Mouse (Mus musculus) cerebellum, adult 9-10 months (tissue): Measurements from ENCODE around the gene Cux1.
A peak's percentile ranks its signal among the peaks of the same experiment; 100 is the strongest.

Experiments
- DNase-seq: peaks from one replicate; pipeline ENCODE4 v3.0.0; 2022

The Cux1 gene

DNA sequence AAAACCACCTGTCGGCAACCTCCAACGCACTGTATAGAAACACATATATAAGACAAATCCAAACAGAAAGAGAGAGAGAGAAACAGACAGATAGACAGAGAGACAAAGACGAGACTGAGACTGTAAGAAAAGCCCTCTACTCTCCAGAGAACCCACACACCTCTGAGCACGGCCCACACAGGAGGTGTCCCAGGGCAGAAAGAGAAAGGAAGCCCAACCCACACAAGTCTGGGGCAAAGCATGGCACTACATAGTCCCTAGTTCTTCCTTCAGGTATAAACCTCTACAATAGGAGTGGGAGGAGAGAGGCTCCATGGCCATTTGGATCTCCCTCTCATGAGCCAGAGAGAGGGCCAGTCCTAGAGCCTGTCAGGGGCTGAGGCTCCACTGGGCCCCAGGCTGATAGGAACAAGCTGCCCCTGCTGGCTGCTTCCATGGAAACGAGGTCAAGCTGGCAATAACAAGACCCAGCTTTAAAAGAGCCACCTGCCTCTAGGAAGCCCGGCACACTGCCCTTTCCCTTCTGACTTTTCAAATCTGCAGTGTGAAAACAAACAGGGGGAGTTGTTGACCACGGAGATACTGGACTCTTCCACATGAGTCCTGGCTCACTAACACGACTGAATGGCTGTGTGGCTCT lies 99.8 kb downstream of the Cux1 start:
- DNase-seq: peak; percentile 89

DNA sequence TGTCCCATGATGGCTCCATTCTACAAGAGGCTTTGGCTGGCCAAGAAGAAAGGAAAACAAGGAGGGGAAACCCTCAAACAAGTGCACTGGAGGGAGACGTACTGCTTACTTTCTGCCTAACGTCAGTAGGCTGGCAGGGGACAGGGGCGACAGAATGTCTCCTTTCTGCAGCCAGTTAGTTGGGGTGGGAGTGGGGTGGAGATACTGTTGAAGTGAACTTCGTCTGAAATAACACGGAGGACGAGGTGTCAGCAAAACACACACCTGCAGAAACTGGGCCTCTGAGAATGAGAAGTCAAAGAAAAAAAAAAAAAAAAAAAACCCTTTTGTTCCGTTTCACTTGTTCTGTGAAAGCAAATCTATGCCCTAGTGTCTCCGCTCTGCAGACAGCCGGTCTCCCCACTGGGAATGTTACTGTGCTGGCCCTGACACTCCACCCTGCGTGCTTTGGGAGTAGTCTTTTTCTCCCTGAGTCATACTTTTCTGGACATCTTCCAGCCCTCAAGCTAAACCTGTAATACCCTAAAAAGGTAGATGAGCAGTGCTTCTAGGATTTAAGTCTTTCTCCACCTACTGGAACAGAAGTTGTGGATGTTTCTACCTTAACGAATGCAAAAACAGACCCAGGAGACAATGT lies 101.4 kb downstream of the Cux1 start:
- DNase-seq: peak; percentile 66

DNA sequence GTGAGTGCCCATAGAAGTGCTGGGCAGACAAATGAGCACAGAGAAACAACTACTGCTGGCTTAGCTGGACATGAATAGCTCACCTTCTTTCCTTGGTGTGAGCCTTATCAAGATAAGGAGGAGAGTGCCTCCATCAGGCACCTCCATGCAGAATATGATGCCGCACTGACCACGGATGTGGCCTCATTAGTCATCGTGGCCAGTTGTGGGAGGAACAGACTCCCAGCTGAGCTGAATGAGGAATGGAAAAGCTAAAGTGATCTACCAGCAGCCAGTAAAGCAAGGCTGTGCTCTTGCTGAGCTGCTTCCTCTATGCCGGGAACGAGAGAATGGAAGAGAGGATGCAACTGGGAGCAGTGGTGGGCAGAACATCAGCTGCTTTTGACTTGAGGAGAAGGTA lies 101.9 kb downstream of the Cux1 start:
- DNase-seq: peak; percentile 43

DNA sequence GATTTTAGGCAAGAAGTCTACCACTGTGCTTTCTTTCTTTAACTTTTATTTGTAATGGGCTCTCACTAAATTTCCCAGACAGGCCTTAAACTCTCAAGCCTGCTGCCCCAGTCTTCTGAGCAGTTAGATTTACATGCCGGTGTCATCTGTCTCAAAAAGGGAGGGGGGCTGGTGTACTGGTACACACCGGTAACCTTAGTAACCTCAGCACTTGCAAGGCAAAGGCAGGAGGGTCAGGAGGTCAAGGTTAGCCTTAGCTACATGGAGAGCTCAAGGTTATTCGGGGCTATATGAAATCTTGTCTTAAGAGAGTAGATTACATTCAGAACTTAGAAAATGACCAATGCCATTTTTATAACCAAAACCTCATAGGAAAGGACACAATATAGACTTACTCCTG lies 102.4 kb downstream of the Cux1 start:
- DNase-seq: no peak

DNA sequence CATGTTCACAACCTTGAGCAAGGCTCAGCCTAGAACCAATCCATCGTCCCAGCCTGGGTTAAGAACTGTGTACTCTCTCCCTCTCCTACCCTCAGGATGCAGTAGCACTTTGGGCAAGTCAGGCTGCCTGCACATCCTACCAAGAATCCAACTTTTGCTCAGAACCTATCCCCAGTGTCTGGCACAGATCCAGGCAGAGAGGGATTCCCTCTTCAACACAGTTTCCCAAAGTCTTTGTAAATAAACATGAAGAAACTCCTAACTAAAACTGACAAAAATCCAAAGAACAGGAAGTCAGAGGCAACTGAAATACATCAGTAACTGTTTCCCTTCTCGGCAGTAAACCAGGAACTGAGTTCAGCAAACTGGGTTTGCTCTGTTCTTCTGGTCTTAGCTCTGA lies 103.2 kb downstream of the Cux1 start:
- peak; percentile 43 for DNase-seq

DNA sequence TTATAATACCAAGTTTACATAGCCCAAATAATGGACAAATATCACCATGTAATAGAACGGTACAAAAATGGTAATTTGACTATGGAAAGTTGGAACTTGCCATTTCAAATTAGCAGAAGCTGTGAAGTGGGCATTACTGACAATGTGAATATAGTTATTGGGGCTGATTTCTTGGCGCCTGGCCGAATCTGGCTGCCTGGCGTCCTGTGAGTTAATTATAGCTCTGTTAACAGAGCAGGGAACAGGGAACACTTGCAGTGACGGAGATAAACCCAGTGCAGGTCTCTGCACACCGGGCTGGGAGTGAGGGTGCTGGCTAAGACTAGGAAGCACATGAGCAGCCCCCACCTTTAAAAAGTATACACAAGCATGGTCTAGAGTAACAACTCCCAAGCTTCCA lies 104.7 kb downstream of the Cux1 start:
- DNase-seq: peak; percentile 73

DNA sequence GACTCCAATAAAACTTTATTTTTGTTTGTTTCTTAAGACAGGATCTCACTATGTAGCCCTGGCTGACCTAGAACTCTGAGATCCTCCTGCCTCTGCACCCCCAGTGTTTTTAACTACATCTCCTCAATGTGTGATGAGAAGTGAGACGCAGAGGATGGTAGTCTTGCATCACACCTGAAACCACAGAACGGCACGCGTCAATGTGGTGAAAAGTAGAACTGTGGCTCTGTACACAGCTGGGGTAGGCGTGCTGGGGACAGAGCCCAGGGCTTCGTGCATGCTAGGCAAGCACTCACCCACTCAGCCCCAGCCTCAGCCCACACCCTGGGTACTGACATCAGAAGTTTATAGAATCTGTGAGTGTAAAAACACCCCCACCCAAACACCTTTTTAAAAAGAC lies 107.4 kb downstream of the Cux1 start:
- DNase-seq: no peak

DNA sequence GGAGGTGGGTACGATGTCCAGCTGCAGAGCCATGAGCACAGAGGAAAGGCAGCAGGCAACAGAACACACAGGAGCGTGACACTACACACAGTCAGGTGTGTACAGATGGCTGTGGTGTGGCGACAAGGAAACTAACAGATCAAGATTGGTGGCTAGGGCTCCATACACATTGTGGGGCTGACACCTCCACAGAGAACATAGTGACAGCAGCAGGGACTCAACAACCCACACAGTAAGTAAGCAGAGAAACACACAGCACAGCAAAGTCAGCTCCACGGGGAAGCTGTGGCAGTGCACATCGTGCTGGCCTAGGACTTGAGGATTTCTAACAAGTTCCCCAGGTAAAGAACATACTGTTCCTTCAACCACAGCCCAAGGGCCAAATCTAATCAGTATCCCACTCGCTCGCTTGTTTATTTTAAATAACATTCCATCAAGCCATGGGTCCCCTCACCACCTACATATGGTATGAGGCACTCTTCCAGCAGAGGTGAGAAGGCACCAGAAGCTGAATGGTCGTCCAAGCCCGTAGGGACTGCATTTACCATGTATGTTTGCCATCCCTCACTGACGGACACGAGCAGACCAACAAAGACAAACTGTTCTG lies 108.3 kb downstream of the Cux1 start:
- no peak for DNase-seq

DNA sequence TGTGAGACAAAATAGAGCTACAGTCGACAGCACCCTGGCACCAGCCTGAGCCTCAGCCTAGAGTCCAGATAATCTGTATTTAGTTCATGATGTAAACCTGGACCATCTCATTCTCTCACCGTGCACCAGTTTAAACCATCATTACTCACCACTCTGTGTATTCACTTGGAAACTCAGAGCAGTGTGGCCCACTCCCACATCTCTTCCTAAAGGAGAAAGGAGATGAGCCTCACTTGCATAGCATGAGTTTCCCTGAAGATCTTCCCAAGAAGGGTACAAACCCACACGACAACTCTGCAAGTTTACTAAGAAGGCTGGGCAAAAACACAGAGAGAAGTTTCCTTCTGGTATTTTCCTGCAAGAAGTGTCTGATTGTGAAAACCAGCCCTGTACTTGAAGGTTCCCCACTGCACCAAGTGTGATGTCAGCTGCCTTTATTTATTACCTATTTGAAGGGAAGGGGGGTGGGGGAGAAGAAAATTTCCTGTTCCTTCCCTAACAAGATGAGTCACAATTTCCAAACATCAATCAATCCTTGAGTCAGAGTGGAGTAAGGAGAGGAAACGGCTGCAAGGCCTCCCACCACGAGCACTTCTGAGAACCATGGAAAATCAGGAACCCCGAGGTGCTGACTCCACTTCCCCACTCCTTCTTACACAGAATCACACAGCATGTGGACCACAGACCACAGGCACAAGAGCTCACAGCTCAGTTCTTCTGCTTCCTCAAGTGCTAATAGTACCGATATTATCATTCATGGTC lies 109.0 kb downstream of the Cux1 start:
- DNase-seq: no peak

DNA sequence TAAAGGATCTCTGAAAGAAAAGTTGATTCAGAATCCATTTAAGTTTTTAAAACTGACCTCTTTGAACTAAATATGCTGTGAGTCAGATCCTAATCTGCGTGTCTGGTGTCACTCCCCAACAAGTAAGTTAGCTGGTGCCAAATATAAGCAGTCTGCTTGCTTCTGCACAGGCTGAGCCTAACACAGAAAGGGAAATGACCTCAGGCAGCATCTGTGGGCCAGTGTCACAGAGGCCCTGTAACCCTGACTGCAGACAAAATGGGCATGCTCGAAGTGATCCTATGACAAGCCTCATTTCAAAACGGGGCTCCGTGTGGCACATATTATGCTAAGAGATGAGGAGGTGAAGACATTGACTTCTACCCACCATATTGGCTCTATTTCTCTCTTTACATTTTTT lies 110.9 kb downstream of the Cux1 start:
- DNase-seq: no peak

DNA sequence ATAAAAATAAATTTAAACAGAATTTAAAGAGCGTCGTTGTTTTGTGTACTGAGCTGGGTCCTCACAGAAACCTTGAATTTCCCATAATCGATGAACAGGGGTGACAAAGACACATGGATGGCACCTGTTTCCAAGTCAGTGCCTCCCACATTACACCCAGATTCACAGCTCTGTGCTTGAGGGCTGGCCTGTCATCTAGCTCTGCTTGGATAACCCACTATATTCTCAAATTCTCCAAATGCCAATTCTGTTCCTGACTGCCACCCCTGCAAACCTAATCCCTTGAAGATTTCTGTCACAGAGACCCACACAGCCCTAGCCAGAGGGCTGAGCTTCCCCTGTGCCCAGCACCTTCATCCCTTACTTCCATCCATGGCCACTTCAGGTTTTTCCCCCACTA lies 114.6 kb downstream of the Cux1 start:
- DNase-seq: no peak

DNA sequence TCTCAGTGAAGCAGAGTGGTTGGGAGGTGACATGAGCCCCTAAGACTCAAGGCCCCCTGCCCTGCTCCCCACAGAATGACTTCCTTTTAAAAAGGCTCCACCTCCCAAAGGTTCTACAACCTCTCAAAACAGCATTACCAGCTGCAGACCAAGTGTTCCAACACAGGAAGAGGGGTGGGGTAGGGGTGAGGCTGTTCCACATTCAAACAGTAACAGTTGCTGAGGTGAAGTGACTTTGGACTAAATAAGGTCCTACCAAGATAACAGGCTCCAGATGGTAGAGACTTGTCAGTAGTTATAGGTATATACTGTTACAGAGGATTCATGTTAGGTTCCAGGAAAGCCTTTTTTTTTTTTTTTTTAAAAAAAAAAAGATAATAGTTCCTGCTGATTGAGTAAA lies 117.5 kb downstream of the Cux1 start:
- no peak for DNase-seq

DNA sequence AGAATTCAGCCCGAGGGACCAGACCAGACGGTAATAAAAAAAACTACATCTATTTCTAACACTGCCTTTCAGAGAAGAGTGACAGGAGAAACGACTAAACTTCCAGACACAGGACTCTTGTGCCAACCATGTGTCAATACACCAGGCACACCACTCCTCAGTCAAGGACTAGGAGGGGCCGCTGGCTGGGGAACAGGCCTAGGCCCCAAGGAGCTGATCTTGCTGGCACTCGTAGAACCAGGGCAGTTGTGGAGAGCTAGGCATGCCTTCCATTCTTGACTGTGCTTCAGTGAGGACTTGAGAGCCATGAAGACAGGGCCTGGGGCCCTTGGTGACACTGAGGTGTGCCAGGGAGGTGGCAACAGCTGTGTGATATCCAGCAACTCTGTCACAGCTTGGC lies 121.3 kb downstream of the Cux1 start:
- no peak for DNase-seq

DNA sequence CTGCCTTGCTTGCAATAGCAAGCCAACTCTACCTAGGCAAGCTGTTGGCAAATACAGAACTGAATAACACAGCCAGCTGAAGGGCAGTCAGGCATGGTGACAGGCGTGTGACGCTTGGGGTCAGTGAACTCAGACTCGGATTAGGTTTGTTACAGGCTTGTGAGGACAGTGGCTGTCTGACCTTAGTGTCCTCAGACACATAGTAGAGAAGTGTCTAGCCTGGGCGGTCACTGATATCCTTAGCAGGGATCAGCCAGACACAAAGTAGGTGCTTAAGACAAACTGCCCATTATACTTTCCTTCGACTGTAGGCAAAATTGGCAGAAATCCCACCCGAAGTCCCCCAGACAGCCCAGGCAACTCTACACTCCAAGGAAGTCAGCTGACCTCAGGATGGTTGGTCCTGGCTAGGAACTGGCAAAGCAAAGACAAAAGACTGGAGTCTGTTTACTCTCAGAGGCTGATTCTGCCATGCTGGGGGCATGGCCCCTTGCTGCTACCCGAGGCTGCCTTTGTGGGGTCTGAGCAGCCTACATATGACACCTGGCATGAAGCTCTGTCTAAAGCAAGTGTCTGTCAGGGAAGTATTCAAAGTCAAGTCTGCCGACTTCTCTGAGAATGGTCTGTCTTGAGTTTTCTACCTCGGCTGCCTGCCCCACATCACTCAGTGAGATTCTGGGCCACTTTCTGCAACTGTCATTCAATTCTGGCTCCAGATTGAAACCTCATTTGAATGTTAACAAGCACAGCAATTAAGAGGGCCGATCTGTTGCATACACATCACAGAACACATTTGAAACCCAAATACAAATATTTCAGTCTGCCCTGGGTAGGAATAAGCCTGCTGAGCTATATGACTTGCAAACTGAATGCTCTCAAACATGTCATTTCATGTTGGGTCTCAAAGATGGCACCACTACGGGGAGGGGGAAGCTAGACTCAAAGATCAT lies 124.8 kb downstream of the Cux1 start:
- peak; percentile 38 for DNase-seq

DNA sequence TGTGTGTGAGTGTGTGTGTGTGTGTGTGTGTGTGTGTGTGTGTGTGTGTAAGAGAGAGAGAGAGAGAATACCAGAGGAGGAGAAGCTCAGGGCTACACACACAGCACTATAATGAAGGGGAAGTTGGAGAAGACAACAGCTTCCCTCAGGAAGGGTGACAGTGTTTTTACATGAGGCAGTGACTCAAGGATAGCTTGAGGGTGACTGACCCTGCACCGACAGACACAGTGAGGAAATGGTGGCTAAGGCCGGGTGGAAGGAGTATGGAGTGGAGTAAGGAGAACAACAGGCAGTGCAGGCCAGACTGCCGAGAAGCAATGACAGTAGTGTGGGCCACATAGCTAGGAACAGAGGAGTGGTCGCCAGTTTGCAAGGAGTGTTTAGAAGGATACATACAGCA lies 137.6 kb downstream of the Cux1 start:
- no peak for DNase-seq

DNA sequence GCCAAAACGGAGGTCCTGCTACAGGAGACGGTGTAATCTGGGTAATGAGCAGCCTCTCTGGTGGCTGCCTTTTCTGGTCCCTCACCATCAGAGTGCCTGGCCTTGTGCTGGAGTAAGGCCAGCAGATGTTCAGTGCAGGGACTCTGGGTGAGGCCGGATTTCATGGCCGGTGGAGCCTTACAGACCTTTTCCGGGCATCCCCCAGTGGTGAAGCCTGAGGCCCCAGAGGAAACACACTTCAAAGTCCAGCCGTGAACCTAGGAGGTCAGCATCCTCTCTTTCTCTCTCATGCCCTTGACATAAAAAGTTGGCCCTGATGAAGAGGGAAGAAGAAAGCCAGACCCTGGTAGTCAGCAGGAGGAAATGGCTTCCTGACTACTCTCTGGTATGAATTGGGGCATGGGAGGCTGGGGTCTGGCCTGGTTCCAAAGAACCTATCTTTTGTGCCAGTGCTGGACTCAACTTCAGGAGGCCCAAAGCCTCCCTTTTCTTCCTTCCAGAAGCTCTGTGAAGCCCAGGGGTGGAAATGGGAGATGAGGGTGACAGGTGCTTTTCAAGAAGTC lies 138.7 kb downstream of the Cux1 start:
- no peak for DNase-seq

DNA sequence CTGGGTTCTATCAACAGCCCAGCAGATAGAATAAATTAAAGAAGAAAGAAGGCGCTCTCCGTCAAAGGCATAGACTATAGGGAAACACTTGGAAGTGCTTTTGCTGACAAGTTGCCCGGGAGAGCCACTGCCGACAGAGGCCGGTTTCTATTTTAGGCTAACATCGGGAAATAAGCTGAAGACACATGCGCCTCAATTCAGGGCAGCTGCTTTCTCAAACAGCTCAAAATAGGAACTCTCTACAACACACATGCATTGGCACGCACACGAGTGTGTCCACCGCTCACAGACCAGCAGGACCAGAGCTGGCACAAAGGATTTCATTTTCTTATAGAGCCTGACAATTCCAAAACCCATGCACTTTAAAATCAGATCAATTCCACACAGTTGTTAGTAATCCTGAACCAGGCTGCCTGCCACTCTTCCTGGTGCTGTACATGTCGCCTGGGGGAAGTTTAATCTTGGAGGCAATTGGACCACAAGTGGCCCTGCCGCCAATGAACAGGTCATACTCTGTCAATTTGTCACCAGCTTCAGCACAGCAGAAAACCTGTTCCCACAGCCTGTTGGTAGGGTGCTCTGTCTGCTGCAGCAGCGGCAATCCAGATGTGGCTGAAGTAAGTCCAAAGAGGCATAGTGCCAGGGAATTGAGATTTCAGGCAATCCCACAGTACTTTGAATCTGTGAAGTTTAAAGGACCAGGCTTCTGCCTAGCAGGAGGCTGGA lies 139.4 kb downstream of the Cux1 start:
- DNase-seq: no peak

DNA sequence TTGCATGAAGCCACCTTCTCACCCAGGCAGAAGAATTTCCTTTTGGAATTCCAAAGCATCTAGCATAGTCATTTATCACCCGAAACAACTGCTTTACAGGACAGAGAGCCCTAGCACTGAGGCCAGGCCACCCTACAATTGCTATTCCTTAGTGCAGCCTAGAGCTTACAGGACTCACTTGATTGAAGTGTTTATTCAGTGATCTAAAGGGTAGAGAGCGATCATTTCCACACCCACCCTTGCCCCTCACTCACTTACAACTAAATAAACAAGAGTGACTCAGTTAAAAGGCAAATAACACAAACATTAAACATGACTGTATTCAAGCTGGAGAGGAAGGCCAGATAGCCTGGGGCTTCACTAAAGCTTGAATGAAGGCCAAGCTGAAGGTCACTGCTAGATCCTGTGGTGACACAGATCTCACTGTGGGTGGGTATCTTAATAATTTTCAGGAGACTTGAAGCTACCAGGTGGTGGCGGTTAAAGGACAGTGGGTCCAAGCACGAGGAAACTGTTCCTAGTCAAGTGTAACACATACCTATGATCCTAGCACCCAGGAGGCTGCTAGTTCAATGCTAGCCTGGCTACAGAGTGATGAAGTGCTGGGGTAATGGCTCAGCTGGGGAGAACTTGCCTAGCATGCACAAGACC lies 140.0 kb downstream of the Cux1 start:
- peak; percentile 46 for DNase-seq

DNA sequence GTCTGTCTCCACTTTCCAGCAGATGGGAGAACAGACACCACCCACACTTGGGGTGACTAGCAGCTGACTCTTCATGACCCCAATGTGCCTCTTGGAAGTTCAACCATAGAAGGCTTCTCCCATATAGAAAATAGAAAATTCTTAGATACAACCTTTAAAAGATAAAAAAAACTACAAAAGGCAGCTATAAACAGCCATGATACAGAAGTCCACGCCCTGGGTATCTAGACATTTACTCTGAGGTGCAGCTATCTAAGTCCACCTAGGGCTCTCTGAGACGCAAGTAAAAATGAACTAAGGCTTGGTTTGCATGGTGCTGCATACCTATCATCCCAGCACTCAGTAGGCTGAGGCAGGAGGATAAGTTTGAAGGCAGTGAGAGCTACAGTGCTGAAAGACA lies 144.3 kb downstream of the Cux1 start:
- no peak for DNase-seq

DNA sequence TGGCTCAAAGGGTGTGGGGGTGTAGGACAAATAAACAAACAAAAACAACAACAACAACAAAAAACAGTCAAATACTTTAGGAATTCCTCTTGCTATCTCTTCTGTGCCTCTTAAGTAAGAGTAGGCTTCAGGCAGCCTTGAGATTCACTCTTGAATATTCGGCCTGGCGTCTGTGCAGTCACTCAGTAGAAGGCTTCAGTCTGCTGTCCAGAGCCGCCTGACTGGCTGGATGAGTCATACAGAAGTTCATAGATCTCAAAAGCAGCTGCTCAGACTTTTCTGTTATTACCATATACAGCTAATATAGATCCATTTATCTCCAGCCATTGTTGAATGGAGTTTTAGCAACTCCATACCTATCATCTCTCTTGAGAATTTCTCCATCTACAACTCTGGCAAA lies 145.4 kb downstream of the Cux1 start:
- no peak for DNase-seq

DNA sequence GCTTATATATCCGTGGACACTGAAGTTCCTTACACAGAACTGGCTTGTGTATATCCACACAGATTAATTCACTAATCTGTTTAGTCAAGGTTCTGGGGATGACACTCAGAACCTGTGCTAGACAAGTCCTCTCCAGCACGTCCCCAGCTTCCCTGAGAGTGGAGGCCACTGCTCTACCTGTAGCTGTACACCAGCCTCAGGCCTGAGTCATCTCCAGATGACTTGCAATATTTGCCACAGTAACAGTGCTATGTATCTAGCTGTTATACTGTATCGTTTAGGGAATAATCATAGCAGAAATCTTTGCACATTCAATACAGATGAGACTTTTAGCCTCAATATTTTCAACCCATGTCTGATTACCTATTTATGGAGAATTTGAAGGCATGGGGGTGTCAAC lies 146.0 kb downstream of the Cux1 start:
- no peak for DNase-seq
